Mouse (Mus musculus): ENCODE results near the gene Gfm2. TPM values are rescaled to one million over a fixed set of nuclear protein-coding genes. Genes with fewer than 3 reads are reported as not detected.

Gfm2 gene
- total RNA-seq, 2 experiments from 2014 or later: 21.0 to 30.8 TPM

DNA sequence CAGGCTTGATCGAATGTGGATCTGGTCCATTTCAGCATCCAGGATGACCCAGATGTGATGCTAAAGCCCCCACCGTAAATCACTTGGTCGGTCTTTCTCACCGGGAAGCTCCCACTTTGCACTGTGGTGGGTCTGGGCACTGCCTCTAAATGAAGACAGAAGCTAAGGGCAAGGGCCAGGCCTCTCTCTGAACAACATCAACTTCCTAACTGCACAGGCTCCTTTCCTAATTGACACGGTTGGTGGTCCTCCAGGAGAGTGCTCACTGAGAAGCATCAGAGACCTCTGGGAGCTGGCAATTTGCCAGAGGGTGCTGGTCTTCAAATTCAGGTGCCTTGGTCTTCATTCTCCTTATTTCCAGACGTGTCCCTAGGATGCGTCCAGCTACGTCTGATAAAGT, 86.1 kb downstream of the Gfm2 start:
- intact Hi-C loops (cut with DNase I): no loop called here
- no peak for DNase-seq (ENCODE audit: low spot score in 2 of 2)

DNA sequence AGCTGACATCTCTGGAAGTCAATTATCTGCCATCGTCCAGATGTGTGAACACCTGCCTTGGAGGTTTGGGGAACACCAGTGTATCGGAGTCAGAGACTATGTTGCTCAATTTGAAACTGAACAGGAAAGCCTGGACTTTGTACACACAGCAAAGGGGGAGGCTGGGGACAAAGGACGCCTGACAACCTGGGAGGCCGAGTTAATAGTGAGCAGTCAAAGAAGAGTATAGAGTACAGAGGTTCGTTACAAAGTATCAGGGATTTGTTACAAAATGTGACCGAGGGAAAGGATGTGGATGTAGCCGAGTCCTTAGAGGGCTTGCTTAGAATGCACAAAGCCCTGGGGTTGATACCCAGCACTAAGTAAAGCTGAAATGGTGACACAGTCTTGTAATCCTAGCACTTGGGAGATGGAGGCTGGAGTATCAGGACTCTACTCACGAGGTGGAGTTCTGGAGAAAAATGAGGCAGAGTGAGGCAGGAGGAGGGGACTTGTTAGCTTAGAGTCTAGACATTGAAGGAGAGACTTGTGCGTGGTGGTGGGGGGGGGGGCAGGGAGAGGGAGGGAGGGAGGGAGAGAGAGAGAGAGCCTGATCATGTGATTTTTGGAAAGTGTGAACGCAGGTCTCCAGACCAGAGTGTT, 86.7 kb downstream of the Gfm2 start:
- DNase-seq (ENCODE audit: low spot score in 2 of 2): no peak
- intact Hi-C loops (cut with DNase I): no loop called here

DNA sequence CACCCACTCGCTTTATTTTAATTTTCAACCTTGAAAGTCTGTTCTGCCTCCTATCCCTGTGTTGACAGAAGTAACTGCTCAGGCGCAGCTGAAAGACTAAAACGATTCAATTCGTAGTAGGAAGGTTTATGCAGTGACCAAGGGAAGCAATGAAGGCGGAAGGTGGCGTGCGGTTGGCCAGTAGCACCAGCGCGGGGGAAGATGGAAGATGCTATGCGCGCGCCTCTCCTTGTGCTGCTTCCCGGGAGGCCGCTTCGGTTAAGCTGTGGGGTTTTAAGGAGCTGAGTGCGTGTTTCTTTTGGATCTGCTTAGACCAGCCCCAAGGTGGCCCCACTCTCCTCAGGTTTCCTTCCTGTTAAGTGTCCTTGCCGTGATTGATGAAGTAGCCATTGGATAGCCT, 87.4 kb downstream of the Gfm2 start:
- peak in 1 of 2 experiments; percentile 23 for DNase-seq (ENCODE audit: low spot score in 2 of 2)
- intact Hi-C loops (cut with DNase I): no loop called here

DNA sequence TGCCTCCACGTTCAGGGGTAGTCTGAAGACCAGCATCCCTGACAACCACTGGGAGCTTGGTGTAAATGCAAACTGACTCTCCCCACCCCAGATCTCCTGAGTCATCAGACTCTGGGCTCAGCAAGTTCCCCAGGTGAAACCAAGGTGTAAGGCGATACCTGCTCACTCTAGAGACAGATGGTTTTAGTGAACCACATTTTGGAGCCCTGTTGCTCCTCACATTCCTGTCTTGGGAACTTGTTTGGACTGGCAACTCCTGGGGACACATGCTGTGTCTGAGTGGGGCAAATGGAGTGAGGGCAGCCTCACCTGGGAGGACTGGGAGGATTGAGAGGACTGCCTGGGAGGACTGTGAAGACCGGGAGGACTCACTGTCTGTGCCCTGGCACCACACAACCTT, 90.1 kb downstream of the Gfm2 start:
- no peak for DNase-seq (ENCODE audit: low spot score in 2 of 2)
- intact Hi-C loops (cut with DNase I): no loop called here

DNA sequence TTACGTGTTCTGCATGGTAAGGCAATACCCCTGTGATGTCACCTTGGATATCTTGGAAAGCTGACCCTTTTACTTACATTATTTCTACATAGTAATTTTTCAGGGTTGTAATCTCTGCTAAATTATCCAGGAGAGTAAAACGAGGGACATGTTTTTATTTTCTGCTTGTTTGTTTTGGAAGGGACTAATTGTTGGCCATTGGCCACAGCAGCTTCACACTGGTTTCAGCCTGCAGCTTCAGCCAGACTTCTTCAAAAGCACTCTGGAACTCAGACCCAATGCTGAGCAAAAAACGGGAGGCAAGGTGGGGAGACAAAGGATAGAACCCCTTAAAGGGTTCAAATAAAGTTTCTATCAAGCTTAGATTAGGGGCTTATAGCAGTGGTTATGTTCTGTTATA, 92.4 kb downstream of the Gfm2 start:
- intact Hi-C loops (cut with DNase I): loop anchor here (10.0 kb wide), 2 partner anchors 785 to 1015 kb away; no protein-coding TSS in a partner anchor
- DNase-seq (ENCODE audit: low spot score in 2 of 2): no peak

Other genes starting within 250 kb of the Gfm2 start
- 10 to 100 TPM in 1 of 2 experiments, 1 to 10 TPM in 1; 9.0 to 14.2 TPM for gene Gcnt4, start 213.2 kb upstream of the Gfm2 start, total RNA-seq (2021)
- gene 1700029F12Rik, start 103.6 kb upstream of the Gfm2 start, total RNA-seq (2021): not detected
- 10 to 100 TPM; 44.6 to 47.7 TPM for gene Fam169a, start 70.7 kb upstream of the Gfm2 start, total RNA-seq (2021)
- gene Gm6169, start 38.7 kb upstream of the Gfm2 start, total RNA-seq (2021): 1 to 10 TPM in 1 of 2 experiments, not detected in 1; 2.3 TPM
- gene Nsa2, start within 50 bp of the Gfm2 start, total RNA-seq (2021): 10 to 100 TPM; 37.1 to 37.3 TPM
- 100 to 1,000 TPM; 111 to 119 TPM for gene Hexb, start 60.4 kb downstream of the Gfm2 start, total RNA-seq (2021)
- 100 to 1,000 TPM; 570 to 627 TPM for gene Enc1, start 103.2 kb downstream of the Gfm2 start, total RNA-seq (2021)